ENCODE assay signal across 17 mouse cellular contexts in genomic region chr4:79694787-79695763, GRCm38 (mm10).
DNase-seq lines count a peak whose midpoint lies in the region; ATAC-seq and TF ChIP-seq lines count a peak whose summit lies in the region.
"Had no signal": no experiment of that assay in that cellular context is flagged by ENCODE, and none has a peak within 500 bp of the region (broad histone marks: within the 10 kb centered on the region; RNA-seq: fewer than 3 reads in every experiment).

No protein-coding gene starts in this region.

- intact Hi-C loops in heart, postnatal 25 days (cut with DNase I) = no loop called here

- no peak for DNase-seq in frontal cortex, adult 2 months (ENCODE audit: extremely low spot score in 1 of 2, low spot score in 1 of 2)
- peak; percentile 74 for DNase-seq in brain, embryonic 14.5 days (ENCODE audit: low read depth)
- peak; percentile 5 for DNase-seq in forebrain, postnatal 0 days
- DNase-seq in urinary bladder, postnatal 4 days (ENCODE audit: low spot score in 2 of 2) = no peak
- no peak for DNase-seq in heart, postnatal 25 days (ENCODE audit: low spot score)
- DNase-seq: adrenal gland, postnatal 10 days; B cell, adult 2 months; cerebellum, adult 8-10 months; gastrocnemius, postnatal 36 days; heart, postnatal 14 days; kidney, postnatal 4 days; lung, postnatal 10 days had no signal

- no peak overlapping the region for H3K9ac ChIP-seq in forebrain, postnatal 0 days
- no peak overlapping the region for H3K9ac ChIP-seq in midbrain, embryonic 16.5 days (ENCODE audit: low read depth, low read length)
- H3K9ac ChIP-seq: intestine, embryonic 15.5 days; limb, embryonic 13.5 days had no signal

- 49% methylated on average over 11 of the region's 11 CpGs for WGBS in forebrain, postnatal 0 days
- WGBS in midbrain, embryonic 16.5 days = 56% methylated on average over 11 of the region's 11 CpGs

- no peak overlapping the region for H3K27ac ChIP-seq in forebrain, postnatal 0 days (ENCODE audit: low read depth, low read length)
- peak overlapping the region; percentile 47; the same call in 1 of the 2 replicates for H3K27ac ChIP-seq in midbrain, embryonic 16.5 days (ENCODE audit: low read length)
- H3K27ac ChIP-seq: heart, embryonic 10.5 days; intestine, embryonic 15.5 days; limb, embryonic 13.5 days had no signal

- TF ChIP-seq POLR2A in brain, embryonic 14.5 days (IDR thresholded peaks at IDR 0.05; ENCODE audit: borderline replicate concordance, extremely low read depth, insufficient read depth, insufficient read length, poor library complexity, severe bottlenecking) = no peak

- H3K9me3 ChIP-seq in forebrain, postnatal 0 days (ENCODE audit: low read length) = no peaks in the 10 kb centered on the region
- H3K9me3 ChIP-seq in midbrain, embryonic 16.5 days (replicated peaks; ENCODE audit: control insufficient read depth, low read length, poor library complexity, severe bottlenecking) = no peaks in the 10 kb centered on the region
- H3K9me3 ChIP-seq: heart, embryonic 10.5 days; intestine, embryonic 15.5 days; limb, embryonic 13.5 days had no signal

- no peaks in the 10 kb centered on the region for H3K36me3 ChIP-seq in forebrain, postnatal 0 days (ENCODE audit: insufficient read depth)
- H3K36me3 ChIP-seq in midbrain, embryonic 16.5 days (ENCODE audit: control insufficient read depth, insufficient read depth, low read length) = no peaks in the 10 kb centered on the region
- H3K36me3 ChIP-seq: heart, embryonic 10.5 days; intestine, embryonic 15.5 days; limb, embryonic 13.5 days had no signal

- H3K4me3 ChIP-seq in forebrain, postnatal 0 days (ENCODE audit: low read depth, low read length) = no peak overlapping the region
- no peak overlapping the region for H3K4me3 ChIP-seq in midbrain, embryonic 16.5 days (ENCODE audit: low read depth, low read length)
- H3K4me3 ChIP-seq: heart, embryonic 10.5 days; intestine, embryonic 15.5 days; limb, embryonic 13.5 days had no signal

- TF ChIP-seq CTCF in brain, embryonic 14.5 days (IDR thresholded peaks at IDR 0.05; ENCODE audit: borderline replicate concordance, extremely low read depth, insufficient read depth, insufficient read length) = no peak
- TF ChIP-seq CTCF in forebrain, postnatal 0 days (IDR thresholded peaks at IDR 0.05; ENCODE audit: low read depth) = no peak

- no peaks in the 10 kb centered on the region for H3K4me1 ChIP-seq in forebrain, postnatal 0 days (ENCODE audit: insufficient read depth)
- peaks cover 5% of the 10 kb centered on the region; the same call in 1 of the 2 replicates for H3K4me1 ChIP-seq in midbrain, embryonic 16.5 days (ENCODE audit: control insufficient read depth, insufficient read depth, low read length)
- H3K4me1 ChIP-seq: heart, embryonic 10.5 days; intestine, embryonic 15.5 days had no signal

- no peak overlapping the region for H3K4me2 ChIP-seq in forebrain, postnatal 0 days (ENCODE audit: low read depth)
- no peak overlapping the region; the same call in 1 of the 2 replicates for H3K4me2 ChIP-seq in midbrain, embryonic 16.5 days (ENCODE audit: low read length)
- H3K4me2 ChIP-seq: intestine, embryonic 15.5 days; limb, embryonic 13.5 days had no signal

- no peaks in the 10 kb centered on the region for H3K27me3 ChIP-seq in forebrain, postnatal 0 days (ENCODE audit: insufficient read depth, low read length)
- H3K27me3 ChIP-seq in midbrain, embryonic 16.5 days (ENCODE audit: control insufficient read depth, insufficient read depth, low read depth, low read length) = no peaks in the 10 kb centered on the region
- H3K27me3 ChIP-seq: intestine, embryonic 15.5 days; limb, embryonic 13.5 days had no signal

- ATAC-seq in frontal cortex, adult (ENCODE audit: low TSS enrichment) = peak; percentile 41; the same call in 1 of the 2 replicates
- no peak for ATAC-seq in forebrain, postnatal 0 days
- ATAC-seq in midbrain, embryonic 16.5 days = peak; percentile 64
- ATAC-seq: intestine, embryonic 15.5 days had no signal

Comparison
In these comparisons a context has a peak if more than half of its experiments do, and no peak if none do; other contexts are left out.
1. DNase-seq: peak in brain, embryonic 14.5 days (single experiment) and forebrain, postnatal 0 days (single experiment); none in frontal cortex, adult 2 months (0 of 2), urinary bladder, postnatal 4 days (0 of 2) and heart, postnatal 25 days (single experiment).